33 mouse cellular contexts compared by ENCODE assay signal in the genomic region with DNA sequence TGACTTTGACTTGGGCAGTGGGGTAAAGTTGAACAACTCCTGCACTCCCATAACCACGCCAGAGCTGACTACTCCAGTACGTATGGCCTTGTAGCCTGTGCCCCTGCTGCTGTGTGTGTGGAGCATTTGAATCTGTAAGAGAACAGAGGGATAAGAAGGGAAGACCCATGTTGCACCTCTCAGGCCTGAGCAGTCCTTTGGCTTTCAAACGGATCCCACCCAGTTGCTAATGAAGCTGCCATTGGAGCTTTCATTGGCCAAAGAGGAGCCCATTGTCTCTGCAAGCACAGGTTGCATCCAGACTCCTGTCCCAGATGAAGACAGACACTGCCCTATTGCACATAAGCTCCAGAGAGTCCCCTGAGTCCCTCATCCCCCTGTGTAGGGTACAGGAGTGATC. TPM values are rescaled to one million over a fixed set of nuclear protein-coding genes. Genes with fewer than 3 reads are reported as not detected.
"Had no signal": no experiment of that assay in that cellular context is flagged by ENCODE, and none has a peak within 500 bp of the region (broad histone marks: within the 10 kb centered on the region; RNA-seq: fewer than 3 reads in every experiment).

No protein-coding gene starts in this region.

- DNase-seq: cerebellum, adult 9-11 months; cerebellum, postnatal 10 days; cerebellum, postnatal 14 days; cerebellum, postnatal 25 days; cerebellum, postnatal 36 days; embryo, embryonic 11 days; forebrain, postnatal 0 days; gastrocnemius, adult 2 months; gastrocnemius, postnatal 10 days; gastrocnemius, postnatal 14 days; gastrocnemius, postnatal 25 days; gastrocnemius, postnatal 36 days; heart, adult 11 months; heart, adult 18-20 months; heart, adult 2 months had no signal

- H3K4me3 ChIP-seq: embryonic facial prominence, embryonic 10.5 days; embryonic facial prominence, embryonic 12.5 days; embryonic facial prominence, embryonic 13.5 days; embryonic facial prominence, embryonic 15.5 days; erythroblast, embryonic 14.5 days; forebrain, embryonic 10.5 days; forebrain, embryonic 12.5 days; forebrain, embryonic 13.5 days; forebrain, embryonic 15.5 days; gastrocnemius, adult 2 months; heart, adult 2 months; heart, embryonic 10.5 days had no signal

- ATAC-seq: forebrain, embryonic 13.5 days; forebrain, embryonic 14.5 days; forebrain, embryonic 15.5 days; forebrain, embryonic 16.5 days; forebrain, postnatal 0 days had no signal

- H3K27ac ChIP-seq: embryonic facial prominence, embryonic 10.5 days; embryonic facial prominence, embryonic 12.5 days; embryonic facial prominence, embryonic 13.5 days; embryonic facial prominence, embryonic 15.5 days; forebrain, embryonic 10.5 days; forebrain, embryonic 12.5 days; forebrain, embryonic 13.5 days; forebrain, embryonic 15.5 days; gastrocnemius, adult 2 months; heart, adult 2 months; heart, embryonic 10.5 days had no signal

- H3K9ac ChIP-seq: embryonic facial prominence, embryonic 12.5 days; embryonic facial prominence, embryonic 13.5 days; embryonic facial prominence, embryonic 15.5 days; forebrain, embryonic 12.5 days; forebrain, embryonic 13.5 days; forebrain, embryonic 15.5 days; forebrain, postnatal 0 days had no signal

- H3K9me3 ChIP-seq: embryonic facial prominence, embryonic 10.5 days; embryonic facial prominence, embryonic 12.5 days; embryonic facial prominence, embryonic 13.5 days; embryonic facial prominence, embryonic 15.5 days; forebrain, embryonic 10.5 days; forebrain, embryonic 12.5 days; forebrain, embryonic 13.5 days; forebrain, embryonic 15.5 days; heart, embryonic 10.5 days had no signal

RNA-seq across cellular contexts. Expression of a gene that starts 11.0 kb away (rescaled TPM):
- total RNA-seq: common myeloid progenitor, adult 5-6 weeks; gastrocnemius, adult 18-20 months; gastrocnemius, adult 2 months; gastrocnemius, adult 8-10 months; gastrocnemius, postnatal 10 days; gastrocnemius, postnatal 14 days; gastrocnemius, postnatal 25 days; gastrocnemius, postnatal 36 days; gastrocnemius, postnatal 4 days; granulocyte monocyte progenitor cell, adult 5-6 weeks; heart, adult 18-20 months; heart, adult 2 months; heart, adult 8-10 months had no signal

RNA-seq across cellular contexts. Expression of a gene that starts 17.2 kb away (rescaled TPM):
- total RNA-seq: common myeloid progenitor, adult 5-6 weeks; gastrocnemius, adult 18-20 months; gastrocnemius, adult 2 months; gastrocnemius, adult 8-10 months; gastrocnemius, postnatal 10 days; gastrocnemius, postnatal 14 days; gastrocnemius, postnatal 25 days; gastrocnemius, postnatal 36 days; gastrocnemius, postnatal 4 days; granulocyte monocyte progenitor cell, adult 5-6 weeks; heart, adult 18-20 months; heart, adult 2 months; heart, adult 8-10 months had no signal
